Mouse (Mus musculus) erythroblast, embryonic 14.5 days (primary cell): ENCODE measurements around the gene Map3k4.

ENCODE experiments used
- GATA1 ChIP-seq: IDR thresholded peaks from 2 replicates; pipeline ENCODE4 v1.6.1; 2012; ENCODE audit warnings: low read length, inconsistent platforms, mixed read lengths
- TAL1 ChIP-seq: IDR thresholded peaks from 3 replicates; pipeline ENCODE4 v1.6.1; 2012; ENCODE audit warnings: low read length, inconsistent platforms, mixed read lengths

DNA sequence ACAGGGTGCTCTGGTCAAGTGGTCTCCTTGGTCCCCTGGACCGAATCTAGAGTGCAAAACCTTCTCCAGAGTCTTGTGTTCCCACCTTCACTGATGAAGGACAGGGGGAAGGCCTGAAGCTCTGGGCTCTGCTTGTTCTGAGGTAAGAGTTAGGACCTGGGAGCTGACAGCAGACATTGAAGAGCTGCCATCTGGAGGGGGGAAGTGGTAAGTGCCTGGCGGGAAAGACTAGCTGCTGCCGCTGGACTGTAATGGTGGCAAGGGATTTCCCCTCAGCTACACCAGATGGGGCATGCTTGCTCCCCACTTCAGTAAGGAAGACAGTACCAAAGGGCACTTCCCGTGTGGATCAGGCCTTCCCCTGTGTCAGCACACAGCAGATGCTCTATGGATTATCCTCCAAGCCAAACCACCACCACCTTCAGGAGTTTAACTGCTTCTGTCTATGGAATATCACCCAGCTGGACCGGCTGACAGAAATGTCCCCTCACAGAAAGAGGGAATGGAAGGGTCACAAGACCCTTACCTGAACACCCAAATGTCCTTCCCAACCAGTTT, 48.9 kb upstream of the Map3k4 start:
- TF ChIP-seq TAL1 (no peak), GATA1 (no peak)
